Mouse (Mus musculus) right cerebral cortex, adult 18-20 months (tissue): ENCODE data around the gene Pola1.

ENCODE experiments used
- DNase-seq: peaks from one replicate; pipeline ENCODE4 v3.0.0; 2022; ENCODE audit warnings: mixed read lengths

Pola1 gene

GRCm38 (mm10) chrX:93631657-93632449 lies at the start of gene Pola1:
Gene Pola1 (minus strand): TSS chrX:93632155.
- peak; percentile 83 for DNase-seq

- no peak for DNase-seq
Observed at GRCm38 (mm10) chrX:93676228-93676627, 44.3 kb upstream of the Pola1 start.

GRCm38 (mm10) chrX:93674836-93675795 lies 43.2 kb upstream of the Pola1 start:
- peak; percentile 71 for DNase-seq

- DNase-seq: no peak
Observed at GRCm38 (mm10) chrX:93674432-93674831, 42.5 kb upstream of the Pola1 start.

- no peak for DNase-seq
Observed at GRCm38 (mm10) chrX:93664787-93665186, 32.8 kb upstream of the Pola1 start.

- no peak for DNase-seq
Observed at GRCm38 (mm10) chrX:93663919-93664586, 32.1 kb upstream of the Pola1 start.

GRCm38 (mm10) chrX:93655153-93655552 lies 23.2 kb upstream of the Pola1 start:
- DNase-seq: no peak

- DNase-seq: peak; percentile 2
Observed at GRCm38 (mm10) chrX:93654218-93655002, 22.5 kb upstream of the Pola1 start, which contains the start of gene Pcyt1b. Gene Pcyt1b (plus strand): TSS chrX:93654863.

- DNase-seq: no peak
Observed at GRCm38 (mm10) chrX:93650738-93651137, 18.8 kb upstream of the Pola1 start.

GRCm38 (mm10) chrX:93644022-93644421 lies 12.1 kb upstream of the Pola1 start:
- no peak for DNase-seq

GRCm38 (mm10) chrX:93643600-93643999 lies 11.6 kb upstream of the Pola1 start:
- no peak for DNase-seq

- no peak for DNase-seq
Observed at GRCm38 (mm10) chrX:93634861-93635375, 3.0 kb upstream of the Pola1 start.

- no peak for DNase-seq
Observed at GRCm38 (mm10) chrX:93630256-93630655, 1.7 kb downstream of the Pola1 start.

- DNase-seq: no peak
Observed at GRCm38 (mm10) chrX:93602214-93602613, 29.7 kb downstream of the Pola1 start.

- no peak for DNase-seq
Observed at GRCm38 (mm10) chrX:93594283-93594682, 37.7 kb downstream of the Pola1 start.

- DNase-seq: no peak
Observed at GRCm38 (mm10) chrX:93580931-93581330, 51.0 kb downstream of the Pola1 start.

- DNase-seq: no peak
Observed at GRCm38 (mm10) chrX:93557171-93557570, 74.8 kb downstream of the Pola1 start.

- DNase-seq: no peak
Observed at GRCm38 (mm10) chrX:93539779-93540178, 92.2 kb downstream of the Pola1 start.

GRCm38 (mm10) chrX:93502865-93503353 lies 129.0 kb downstream of the Pola1 start:
- DNase-seq: no peak

GRCm38 (mm10) chrX:93497597-93497996 lies 134.4 kb downstream of the Pola1 start:
- DNase-seq: no peak

- DNase-seq: no peak
Observed at GRCm38 (mm10) chrX:93465711-93466110, 166.2 kb downstream of the Pola1 start.
